Mouse (Mus musculus) ovary, adult 18-20 months (tissue): ENCODE results near the gene Gm10184.
"Not testable (repeated sequence)": the region's sequence is repeated elsewhere in the genome, so short reads cannot be mapped to it uniquely, and the experiment has no call there.

ENCODE experiments used
- DNase-seq: peaks from one replicate; pipeline ENCODE4 v3.0.0; 2022; ENCODE audit warnings: low spot score, mixed read lengths

The Gm10184 gene

GRCm38 (mm10) chr17:89910349-89910748 lies at the start of gene Gm10184:
Gene Gm10184 (minus strand): TSS chr17:89910449.
- DNase-seq: no peak

GRCm38 (mm10) chr17:89933950-89934349 lies 23.7 kb upstream of the Gm10184 start:
- no peak for DNase-seq

GRCm38 (mm10) chr17:89907686-89908085 lies 2.6 kb downstream of the Gm10184 start:
- no peak for DNase-seq

GRCm38 (mm10) chr17:89904701-89905100 lies 5.5 kb downstream of the Gm10184 start:
- DNase-seq: not testable (repeated sequence)

GRCm38 (mm10) chr17:89902767-89903166 lies 7.5 kb downstream of the Gm10184 start:
- DNase-seq: no peak

- no peak for DNase-seq
These were observed 9.6 kb downstream of the Gm10184 start for GRCm38 (mm10) chr17:89900610-89901009.

GRCm38 (mm10) chr17:89899813-89900212 lies 10.4 kb downstream of the Gm10184 start:
- no peak for DNase-seq

- DNase-seq: no peak
These were observed 45.3 kb downstream of the Gm10184 start for GRCm38 (mm10) chr17:89864996-89865395.
